Mouse (Mus musculus) liver, embryonic 16.5 days (tissue): ENCODE measurements around the gene Ptprn2. TPM values are rescaled to one million over a fixed set of nuclear protein-coding genes. Genes with fewer than 3 reads are reported as not detected.

Experiments used
- ATAC-seq: fragments of 200-750 bp; cut with Nextera tagmentation; 2 replicates; pipeline ENCODE4 v1.8.0; 2017; ENCODE audit warnings: low read depth, mild to moderate bottlenecking, moderate number of reproducible peaks, moderate library complexity
- H3K27ac ChIP-seq: fragments of 300-500 bp; sonication (generic); 2 replicates; pipeline ENCODE4 v1.5.1; 2014; ENCODE audit warnings: mild to moderate bottlenecking, low read length
- H3K27me3 ChIP-seq: fragments of 300-500 bp; sonication (generic); 2 replicates; pipeline ENCODE4 v1.6.1; 2014; ENCODE audit warnings: low read depth, low read length, mixed read lengths; ENCODE audit not compliant: control insufficient read depth, insufficient read depth
- H3K36me3 ChIP-seq: fragments of 300-500 bp; sonication (generic); 2 replicates; pipeline ENCODE4 v1.6.1; 2014; ENCODE audit warnings: mild to moderate bottlenecking; ENCODE audit not compliant: control insufficient read depth, insufficient read depth
- H3K4me1 ChIP-seq: fragments of 300-500 bp; sonication (generic); 2 replicates; pipeline ENCODE4 v1.6.1; 2014; ENCODE audit warnings: low read depth, low read length, mixed read lengths; ENCODE audit not compliant: control insufficient read depth
- H3K4me2 ChIP-seq: fragments of 300-500 bp; sonication (generic); 2 replicates; pipeline ENCODE4 v1.6.1; 2014; ENCODE audit warnings: low read depth, low read length, mixed read lengths
- H3K4me3 ChIP-seq: fragments of 300-500 bp; sonication (generic); 2 replicates; pipeline ENCODE4 v1.5.1; 2014; ENCODE audit warnings: low read depth, mild to moderate bottlenecking, low read length
- H3K9ac ChIP-seq: fragments of 300-500 bp; sonication (generic); 2 replicates; pipeline ENCODE4 v1.6.1; 2014; ENCODE audit warnings: low read depth, low read length
- H3K9me3 ChIP-seq: fragments of 300-500 bp; sonication (generic); replicated peaks from 2 replicates; pipeline ENCODE4 v1.6.1; 2016; ENCODE audit warnings: low read length; ENCODE audit not compliant: control insufficient read depth
- WGBS: fragments of 180-500 bp; shearing (Covaris S2); extraction: QIAGEN DNeasy Blood & Tissue Kit; methylation state at CpG from one replicate; pipeline ENCODE4 v1.1.7; 2014; ENCODE audit not compliant: insufficient replicate concordance; 5-methylcytosine and 5-hydroxymethylcytosine counted together
- polyA plus RNA-seq: library from polyadenylated mRNA; unstranded; fragments of >200 nt; fragmentation: Nextera tagmentation; extraction: Ambion mirVana; gene quantifications from 2 replicates; pipeline ENCODE4 v1.2.1, GENCODE M21; 2015

Gene Ptprn2
- polyA plus RNA-seq, 1 experiment from 2014 or later, result 0.07 TPM

- Histone ChIP-seq H3K27me3 (no peaks in the 10 kb centered on the region), H3K36me3 (no peaks in the 10 kb centered on the region), H3K4me2 (no peak overlapping the region), H3K4me1 (no peaks in the 10 kb centered on the region), H3K4me3 (no peak overlapping the region), H3K27ac (no peak overlapping the region), H3K9ac (no peak overlapping the region), H3K9me3 (no peaks in the 10 kb centered on the region)
- WGBS, result 46% methylated on average over 3 of the region's 3 CpGs
- no peak for ATAC-seq
Observed at GRCm38 (mm10) chr12:117236981-117237380, 751.5 kb downstream of the Ptprn2 start.

- H3K27ac ChIP-seq, result no peak overlapping the region
- WGBS, result 60% methylated on average over 9 of the region's 9 CpGs
Observed at GRCm38 (mm10) chr12:117239927-117240715, 754.6 kb downstream of the Ptprn2 start.

GRCm38 (mm10) chr12:117242181-117242580 is 756.7 kb downstream of the Ptprn2 start:
- Histone ChIP-seq H3K27me3 (no peaks in the 10 kb centered on the region), H3K4me3 (no peak overlapping the region), H3K4me1 (no peaks in the 10 kb centered on the region), H3K36me3 (no peaks in the 10 kb centered on the region), H3K4me2 (no peak overlapping the region), H3K9ac (no peak overlapping the region), H3K27ac (no peak overlapping the region), H3K9me3 (no peaks in the 10 kb centered on the region)
- WGBS, result 48% methylated on average over 7 of the region's 7 CpGs
- ATAC-seq, result no peak

More at GRCm38 (mm10) chr12:117239927-117240715, 754.6 kb downstream of the Ptprn2 start:
- Histone ChIP-seq H3K4me1 (no peaks in the 10 kb centered on the region), H3K4me2 (no peak overlapping the region), H3K27me3 (no peaks in the 10 kb centered on the region), H3K9ac (no peak overlapping the region), H3K9me3 (no peaks in the 10 kb centered on the region), H3K4me3 (no peak overlapping the region), H3K36me3 (no peaks in the 10 kb centered on the region)
- no peak for ATAC-seq

- H3K9ac ChIP-seq, result no peak overlapping the region
- H3K27me3 ChIP-seq, result no peaks in the 10 kb centered on the region
- H3K4me3 ChIP-seq, result no peak overlapping the region
- ATAC-seq, result no peak
- H3K9me3 ChIP-seq, result no peaks in the 10 kb centered on the region
- H3K4me1 ChIP-seq, result no peaks in the 10 kb centered on the region
- no peak overlapping the region for H3K4me2 ChIP-seq
- no peaks in the 10 kb centered on the region for H3K36me3 ChIP-seq
- WGBS, result 72% methylated on average over 17 of the region's 17 CpGs
- no peak overlapping the region for H3K27ac ChIP-seq
Observed at GRCm38 (mm10) chr12:117245885-117246478, 760.5 kb downstream of the Ptprn2 start.

- Histone ChIP-seq H3K9ac (no peak overlapping the region), H3K4me1 (peaks cover 12% of the 10 kb centered on the region; the same call in 1 of the 2 replicates), H3K27me3 (no peaks in the 10 kb centered on the region), H3K27ac (no peak overlapping the region), H3K36me3 (no peaks in the 10 kb centered on the region), H3K4me3 (no peak overlapping the region), H3K4me2 (no peak overlapping the region), H3K9me3 (no peaks in the 10 kb centered on the region)
- 30% methylated on average over 6 of the region's 6 CpGs for WGBS
- ATAC-seq, result no peak
Observed at GRCm38 (mm10) chr12:117250465-117250864, 764.9 kb downstream of the Ptprn2 start.

- Histone ChIP-seq H3K4me2 (peak overlapping the region; percentile 17), H3K27me3 (no peaks in the 10 kb centered on the region), H3K4me3 (no peak overlapping the region), H3K9me3 (no peaks in the 10 kb centered on the region), H3K9ac (no peak overlapping the region), H3K4me1 (peaks cover 12% of the 10 kb centered on the region; the same call in 1 of the 2 replicates), H3K27ac (peak overlapping the region; percentile 34; the same call in 1 of the 2 replicates), H3K36me3 (no peaks in the 10 kb centered on the region)
- ATAC-seq, result peak; percentile 75
- 18% methylated on average over 11 of the region's 11 CpGs for WGBS
Observed at GRCm38 (mm10) chr12:117251663-117252425, 766.3 kb downstream of the Ptprn2 start.

- 12% methylated on average over 3 of the region's 3 CpGs for WGBS
- peak overlapping the region; percentile 17; the same call in 1 of the 2 replicates for H3K4me2 ChIP-seq
- no peaks in the 10 kb centered on the region for H3K9me3 ChIP-seq
- no peak overlapping the region for H3K4me3 ChIP-seq
- H3K9ac ChIP-seq, result no peak overlapping the region
- no peaks in the 10 kb centered on the region for H3K27me3 ChIP-seq
- H3K36me3 ChIP-seq, result no peaks in the 10 kb centered on the region
- H3K27ac ChIP-seq, result no peak overlapping the region; the same call in 1 of the 2 replicates
- H3K4me1 ChIP-seq, result peaks cover 12% of the 10 kb centered on the region; the same call in 1 of the 2 replicates
- ATAC-seq, result peak; percentile 59
Observed at GRCm38 (mm10) chr12:117252426-117252779, 766.9 kb downstream of the Ptprn2 start.

- Histone ChIP-seq H3K9me3 (no peaks in the 10 kb centered on the region), H3K36me3 (no peaks in the 10 kb centered on the region), H3K27ac (no peak overlapping the region), H3K4me2 (no peak overlapping the region), H3K27me3 (no peaks in the 10 kb centered on the region), H3K4me1 (peaks cover 12% of the 10 kb centered on the region; the same call in 1 of the 2 replicates), H3K9ac (no peak overlapping the region), H3K4me3 (no peak overlapping the region)
- no peak for ATAC-seq
- WGBS, result 73% methylated on average over 9 of the region's 9 CpGs
Observed at GRCm38 (mm10) chr12:117254356-117254755, 768.8 kb downstream of the Ptprn2 start.
